In genomic region chr2:136058398-136058797, GRCm38 (mm10) we compare ENCODE assay signal across 8 mouse cellular contexts. TPM values are rescaled to one million over a fixed set of nuclear protein-coding genes. Genes with fewer than 3 reads are reported as not detected.
DNase-seq lines count a peak whose midpoint lies in the region; ATAC-seq lines count a peak whose summit lies in the region.
"Had no signal": no experiment of that assay in that cellular context is flagged by ENCODE, and none has a peak within 500 bp of the region (broad histone marks: within the 10 kb centered on the region; RNA-seq: fewer than 3 reads in every experiment).

No protein-coding gene starts in this region.

- no peaks in the 10 kb centered on the region for H3K36me3 ChIP-seq in kidney, embryonic 15.5 days
- no peaks in the 10 kb centered on the region for H3K36me3 ChIP-seq in embryonic facial prominence, embryonic 12.5 days
- H3K36me3 ChIP-seq in hindbrain, embryonic 12.5 days, result no peaks in the 10 kb centered on the region
- no peaks in the 10 kb centered on the region for H3K36me3 ChIP-seq in neural tube, embryonic 12.5 days

- DNase-seq in kidney, postnatal 4 days, result no peak
- no peak for DNase-seq in right cerebral cortex, postnatal 4 days
- no peak for DNase-seq in layer of hippocampus, adult 9-10 months (ENCODE audit: low spot score)

- H3K27me3 ChIP-seq in kidney, embryonic 15.5 days, result peaks cover 37% of the 10 kb centered on the region
- H3K27me3 ChIP-seq in embryonic facial prominence, embryonic 12.5 days, result peaks cover 37% of the 10 kb centered on the region
- peaks cover 32% of the 10 kb centered on the region for H3K27me3 ChIP-seq in hindbrain, embryonic 12.5 days
- peaks cover 35% of the 10 kb centered on the region for H3K27me3 ChIP-seq in neural tube, embryonic 12.5 days (replicated peaks)

- peak overlapping the region; percentile 60 for H3K4me2 ChIP-seq in kidney, embryonic 15.5 days
- H3K4me2 ChIP-seq in embryonic facial prominence, embryonic 12.5 days (replicated peaks), result peak overlapping the region; percentile 65
- peak overlapping the region; percentile 69 for H3K4me2 ChIP-seq in hindbrain, embryonic 12.5 days (replicated peaks)
- H3K4me2 ChIP-seq in neural tube, embryonic 12.5 days (replicated peaks), result peak overlapping the region; percentile 64

- ATAC-seq in kidney, embryonic 15.5 days (replicated peaks; ENCODE audit: low FRiP score), result peak; percentile 46
- 0 out of 2 replicates have a peak, but pooled peaks have one; percentile 31 for ATAC-seq in embryonic facial prominence, embryonic 12.5 days (ENCODE audit: insufficient number of reproducible peaks, insufficient read depth, low FRiP score, low TSS enrichment)
- ATAC-seq in hindbrain, embryonic 12.5 days (ENCODE audit: low FRiP score), result peak; percentile 51
- ATAC-seq in neural tube, embryonic 12.5 days (ENCODE audit: low FRiP score, low read depth), result peak; percentile 31; the same call in 1 of the 2 replicates
- ATAC-seq: Patski had no signal

- H3K4me1 ChIP-seq in kidney, embryonic 15.5 days, result peaks cover 19% of the 10 kb centered on the region
- H3K4me1 ChIP-seq in embryonic facial prominence, embryonic 12.5 days, result peaks cover 19% of the 10 kb centered on the region
- peaks cover 15% of the 10 kb centered on the region for H3K4me1 ChIP-seq in hindbrain, embryonic 12.5 days
- H3K4me1 ChIP-seq in neural tube, embryonic 12.5 days, result peaks cover 7% of the 10 kb centered on the region

- H3K9ac ChIP-seq in kidney, embryonic 15.5 days, result no peak overlapping the region
- H3K9ac ChIP-seq in embryonic facial prominence, embryonic 12.5 days, result no peak overlapping the region
- peak overlapping the region; percentile 77 for H3K9ac ChIP-seq in hindbrain, embryonic 12.5 days
- H3K9ac ChIP-seq in neural tube, embryonic 12.5 days, result peak overlapping the region; percentile 81

- peak overlapping the region; percentile 35 for H3K4me3 ChIP-seq in kidney, embryonic 15.5 days (replicated peaks)
- peak overlapping the region; percentile 33 for H3K4me3 ChIP-seq in embryonic facial prominence, embryonic 12.5 days
- H3K4me3 ChIP-seq in hindbrain, embryonic 12.5 days, result peak overlapping the region; percentile 44
- H3K4me3 ChIP-seq in neural tube, embryonic 12.5 days, result peak overlapping the region; percentile 47

- WGBS in kidney, embryonic 15.5 days, result 3% methylated on average over 7 of the region's 7 CpGs
- 3% methylated on average over 7 of the region's 7 CpGs for WGBS in embryonic facial prominence, embryonic 12.5 days
- WGBS in hindbrain, embryonic 12.5 days, result 4% methylated on average over 7 of the region's 7 CpGs
- 4% methylated on average over 7 of the region's 7 CpGs for WGBS in neural tube, embryonic 12.5 days

- no peaks in the 10 kb centered on the region for H3K9me3 ChIP-seq in kidney, embryonic 15.5 days (replicated peaks)
- H3K9me3 ChIP-seq in embryonic facial prominence, embryonic 12.5 days, result no peaks in the 10 kb centered on the region
- no peaks in the 10 kb centered on the region for H3K9me3 ChIP-seq in hindbrain, embryonic 12.5 days (replicated peaks)
- no peaks in the 10 kb centered on the region for H3K9me3 ChIP-seq in neural tube, embryonic 12.5 days

- no peak overlapping the region for H3K27ac ChIP-seq in kidney, embryonic 15.5 days
- H3K27ac ChIP-seq in embryonic facial prominence, embryonic 12.5 days, result no peak overlapping the region
- peak overlapping the region; percentile 90 for H3K27ac ChIP-seq in hindbrain, embryonic 12.5 days
- H3K27ac ChIP-seq in neural tube, embryonic 12.5 days, result peak overlapping the region; percentile 72

RNA-seq across cellular contexts. Expression of gene Lamp5, which starts 6.4 kb away (rescaled TPM):
- 5.2 and 6.8 TPM in 2 replicates for polyA plus RNA-seq in kidney, embryonic 15.5 days (2015; fragmentation: Nextera tagmentation; extraction: Ambion mirVana)
- polyA plus RNA-seq in embryonic facial prominence, embryonic 12.5 days (2016; fragmentation: Nextera tagmentation; extraction: Ambion mirVana), result 2.2 and 2.3 TPM in 2 replicates
- polyA plus RNA-seq in hindbrain, embryonic 12.5 days (2016; fragmentation: Nextera tagmentation; extraction: Ambion mirVana), result 111 and 135 TPM in 2 replicates
- 167 and 171 TPM in 2 replicates for polyA plus RNA-seq in neural tube, embryonic 12.5 days (2016; fragmentation: Nextera tagmentation; extraction: Ambion mirVana)
- polyA plus RNA-seq: Patski had no signal

Comparison
In these comparisons a context has a peak if more than half of its experiments do, and no peak if none do; other contexts are left out.
1. H3K27ac ChIP-seq: peak in hindbrain, embryonic 12.5 days (single experiment) and neural tube, embryonic 12.5 days (single experiment); none in kidney, embryonic 15.5 days (single experiment) and embryonic facial prominence, embryonic 12.5 days (single experiment).
2. H3K9ac ChIP-seq: peak in hindbrain, embryonic 12.5 days (single experiment) and neural tube, embryonic 12.5 days (single experiment); none in kidney, embryonic 15.5 days (single experiment) and embryonic facial prominence, embryonic 12.5 days (single experiment).
3. RNA of gene Lamp5, which starts 6.4 kb away (polyA plus RNA-seq): 167 to 171 TPM in neural tube, embryonic 12.5 days and 111 to 135 TPM in hindbrain, embryonic 12.5 days; 5.2 to 6.8 TPM in kidney, embryonic 15.5 days and 2.2 to 2.3 TPM in embryonic facial prominence, embryonic 12.5 days; every median in the first group is over 10 times any median in the second.
4. Peak in every context shown above with its lines, with median percentiles within 50 percentile points of each other: ATAC-seq, H3K4me2 ChIP-seq and H3K4me3 ChIP-seq.